Mouse (Mus musculus): ENCODE results near the gene Spata4.

- no peak for TF ChIP-seq CTCF (conservative IDR thresholded peaks at IDR 0.05; ENCODE audit: low read length)
- TF ChIP-seq POU5F1 (IDR thresholded peaks at IDR 0.05; ENCODE audit: borderline replicate concordance, low read length), result no peak
Measured at GRCm38 (mm10) chr8:54594634-54595033, 5.9 kb upstream of the Spata4 start.

All from E14TG2a.4 (cell line).